Mouse (Mus musculus): ENCODE data around the gene 1190007I07Rik. TPM values are rescaled to one million over a fixed set of nuclear protein-coding genes. Genes with fewer than 3 reads are reported as not detected.

The 1190007I07Rik gene
- 30.5 and 32.7 TPM in 2 replicates for polyA plus RNA-seq (2015; fragmentation: Nextera tagmentation; extraction: Ambion mirVana)

GRCm38 (mm10) chr10:82622671-82623552 is at the start of gene 1190007I07Rik:
Gene 1190007I07Rik, minus strand, starts transcription at chr10:82623228.
- no peaks in the 10 kb centered on the region for H3K36me3 ChIP-seq (ENCODE audit: control insufficient read depth, insufficient read depth, low read length)
- peak within 1 kb of the TSS; percentile 89 for H3K9ac ChIP-seq (ENCODE audit: low read depth, low read length)
- peak; percentile 90 for ATAC-seq
- peak within 1 kb of the TSS; percentile 87 for H3K27ac ChIP-seq (ENCODE audit: low read depth, low read length)
- H3K4me2 ChIP-seq (ENCODE audit: low read length): peak within 1 kb of the TSS; percentile 66
- H3K9me3 ChIP-seq (ENCODE audit: control insufficient read depth, low read length): no peaks in the 10 kb centered on the region
- peaks cover 3% of the 10 kb centered on the region for H3K4me1 ChIP-seq (ENCODE audit: control insufficient read depth, insufficient read depth, low read depth, low read length)
- under 1% methylated on average over 46 of the region's 61 CpGs for WGBS
- peak within 1 kb of the TSS; percentile 70 for H3K4me3 ChIP-seq (ENCODE audit: low read length)
- H3K27me3 ChIP-seq (replicated peaks; ENCODE audit: control insufficient read depth, insufficient read depth, low read length): no peaks in the 10 kb centered on the region

GRCm38 (mm10) chr10:82670205-82670604 is 47.2 kb upstream of the 1190007I07Rik start:
- no peak for ATAC-seq
- Histone ChIP-seq H3K27me3 (replicated peaks; ENCODE audit: control insufficient read depth, insufficient read depth, low read length) (no peaks in the 10 kb centered on the region), H3K9ac (ENCODE audit: low read depth, low read length) (no peak overlapping the region), H3K4me2 (ENCODE audit: low read length) (no peak overlapping the region), H3K4me1 (ENCODE audit: control insufficient read depth, insufficient read depth, low read depth, low read length) (peaks cover 2% of the 10 kb centered on the region; the same call in 1 of the 2 replicates), H3K36me3 (ENCODE audit: control insufficient read depth, insufficient read depth, low read length) (no peaks in the 10 kb centered on the region), H3K27ac (ENCODE audit: low read depth, low read length) (no peak overlapping the region), H3K4me3 (ENCODE audit: low read length) (no peak overlapping the region), H3K9me3 (ENCODE audit: control insufficient read depth, low read length) (no peaks in the 10 kb centered on the region)
- WGBS: 77% methylated on average over 6 of the region's 6 CpGs

GRCm38 (mm10) chr10:82666436-82667234 is 43.6 kb upstream of the 1190007I07Rik start:
- Histone ChIP-seq H3K9me3 (ENCODE audit: control insufficient read depth, low read length) (no peaks in the 10 kb centered on the region), H3K27ac (ENCODE audit: low read depth, low read length) (no peak overlapping the region), H3K4me3 (ENCODE audit: low read length) (peak overlapping the region; percentile 19; the same call in 1 of the 2 replicates), H3K9ac (ENCODE audit: low read depth, low read length) (peak overlapping the region; percentile 45; the same call in 1 of the 2 replicates), H3K27me3 (replicated peaks; ENCODE audit: control insufficient read depth, insufficient read depth, low read length) (no peaks in the 10 kb centered on the region), H3K4me1 (ENCODE audit: control insufficient read depth, insufficient read depth, low read depth, low read length) (peaks cover 2% of the 10 kb centered on the region; the same call in 1 of the 2 replicates), H3K4me2 (ENCODE audit: low read length) (peak overlapping the region; percentile 54), H3K36me3 (ENCODE audit: control insufficient read depth, insufficient read depth, low read length) (no peaks in the 10 kb centered on the region)
- WGBS: 22% methylated on average over 22 of the region's 22 CpGs
- ATAC-seq: peak; percentile 95

GRCm38 (mm10) chr10:82665951-82666350 is 42.9 kb upstream of the 1190007I07Rik start:
- Histone ChIP-seq H3K9me3 (ENCODE audit: control insufficient read depth, low read length) (no peaks in the 10 kb centered on the region), H3K4me3 (ENCODE audit: low read length) (no peak overlapping the region), H3K4me1 (ENCODE audit: control insufficient read depth, insufficient read depth, low read depth, low read length) (peaks cover 2% of the 10 kb centered on the region; the same call in 1 of the 2 replicates), H3K9ac (ENCODE audit: low read depth, low read length) (no peak overlapping the region), H3K27me3 (replicated peaks; ENCODE audit: control insufficient read depth, insufficient read depth, low read length) (no peaks in the 10 kb centered on the region), H3K27ac (ENCODE audit: low read depth, low read length) (no peak overlapping the region), H3K4me2 (ENCODE audit: low read length) (no peak overlapping the region), H3K36me3 (ENCODE audit: control insufficient read depth, insufficient read depth, low read length) (no peaks in the 10 kb centered on the region)
- WGBS: 62% methylated on average over 3 of the region's 3 CpGs
- no peak for ATAC-seq

GRCm38 (mm10) chr10:82663289-82663688 is 40.3 kb upstream of the 1190007I07Rik start:
- no peak for ATAC-seq
- Histone ChIP-seq H3K4me3 (ENCODE audit: low read length) (no peak overlapping the region), H3K27ac (ENCODE audit: low read depth, low read length) (no peak overlapping the region), H3K9me3 (ENCODE audit: control insufficient read depth, low read length) (no peaks in the 10 kb centered on the region), H3K27me3 (replicated peaks; ENCODE audit: control insufficient read depth, insufficient read depth, low read length) (no peaks in the 10 kb centered on the region), H3K9ac (ENCODE audit: low read depth, low read length) (no peak overlapping the region), H3K4me2 (ENCODE audit: low read length) (no peak overlapping the region), H3K36me3 (ENCODE audit: control insufficient read depth, insufficient read depth, low read length) (no peaks in the 10 kb centered on the region), H3K4me1 (ENCODE audit: control insufficient read depth, insufficient read depth, low read depth, low read length) (peaks cover 2% of the 10 kb centered on the region; the same call in 1 of the 2 replicates)
- 92% methylated on average over 2 of the region's 2 CpGs for WGBS

- Histone ChIP-seq H3K9me3 (ENCODE audit: control insufficient read depth, low read length) (no peaks in the 10 kb centered on the region), H3K27ac (ENCODE audit: low read depth, low read length) (no peak overlapping the region), H3K27me3 (replicated peaks; ENCODE audit: control insufficient read depth, insufficient read depth, low read length) (no peaks in the 10 kb centered on the region), H3K9ac (ENCODE audit: low read depth, low read length) (no peak overlapping the region), H3K4me3 (ENCODE audit: low read length) (no peak overlapping the region), H3K4me2 (ENCODE audit: low read length) (no peak overlapping the region), H3K4me1 (ENCODE audit: control insufficient read depth, insufficient read depth, low read depth, low read length) (peaks cover 2% of the 10 kb centered on the region; the same call in 1 of the 2 replicates), H3K36me3 (ENCODE audit: control insufficient read depth, insufficient read depth, low read length) (no peaks in the 10 kb centered on the region)
- WGBS: 79% methylated on average over 14 of the region's 14 CpGs
- peak; percentile 68 for ATAC-seq
Observed at GRCm38 (mm10) chr10:82662267-82662990, 39.4 kb upstream of the 1190007I07Rik start.

GRCm38 (mm10) chr10:82661820-82662219 is 38.8 kb upstream of the 1190007I07Rik start:
- no peak for ATAC-seq
- no peak overlapping the region for H3K4me2 ChIP-seq (ENCODE audit: low read length)
- no peak overlapping the region for H3K9ac ChIP-seq (ENCODE audit: low read depth, low read length)
- no peaks in the 10 kb centered on the region for H3K27me3 ChIP-seq (replicated peaks; ENCODE audit: control insufficient read depth, insufficient read depth, low read length)
- no peaks in the 10 kb centered on the region for H3K36me3 ChIP-seq (ENCODE audit: control insufficient read depth, insufficient read depth, low read length)
- H3K4me1 ChIP-seq (ENCODE audit: control insufficient read depth, insufficient read depth, low read depth, low read length): peaks cover 2% of the 10 kb centered on the region; the same call in 1 of the 2 replicates
- no peaks in the 10 kb centered on the region for H3K9me3 ChIP-seq (ENCODE audit: control insufficient read depth, low read length)
- WGBS: 81% methylated on average over 8 of the region's 8 CpGs
- no peak overlapping the region for H3K27ac ChIP-seq (ENCODE audit: low read depth, low read length)
- H3K4me3 ChIP-seq (ENCODE audit: low read length): no peak overlapping the region

GRCm38 (mm10) chr10:82654581-82654980 is 31.6 kb upstream of the 1190007I07Rik start:
- no peak overlapping the region for H3K4me3 ChIP-seq (ENCODE audit: low read length)
- 79% methylated on average over 3 of the region's 3 CpGs for WGBS
- H3K27ac ChIP-seq (ENCODE audit: low read depth, low read length): no peak overlapping the region
- H3K9ac ChIP-seq (ENCODE audit: low read depth, low read length): no peak overlapping the region
- no peaks in the 10 kb centered on the region for H3K4me1 ChIP-seq (ENCODE audit: control insufficient read depth, insufficient read depth, low read depth, low read length)
- peaks cover 6% of the 10 kb centered on the region for H3K36me3 ChIP-seq (ENCODE audit: control insufficient read depth, insufficient read depth, low read length)
- H3K9me3 ChIP-seq (ENCODE audit: control insufficient read depth, low read length): no peaks in the 10 kb centered on the region
- no peaks in the 10 kb centered on the region for H3K27me3 ChIP-seq (replicated peaks; ENCODE audit: control insufficient read depth, insufficient read depth, low read length)
- H3K4me2 ChIP-seq (ENCODE audit: low read length): no peak overlapping the region
- no peak for ATAC-seq

Measured in hindbrain, embryonic 16.5 days (tissue).